Comparison of ENCODE assay signal across 7 mouse cellular contexts in genomic region chr10:122985252-122985514, GRCm38 (mm10).
A peak's percentile ranks its signal among the peaks of the same experiment; 100 is the strongest.
DNase-seq lines count a peak whose midpoint lies in the region; ATAC-seq lines count a peak whose summit lies in the region.

No protein-coding gene starts in this region.

- H3K4me3 ChIP-seq in brown adipose tissue, adult 24 weeks (ENCODE audit: insufficient read depth, low read depth, low read length) = peak overlapping the region; percentile 90
- peak overlapping the region; percentile 96 for H3K4me3 ChIP-seq in limb, embryonic 13.5 days
- peak overlapping the region; percentile 94 for H3K4me3 ChIP-seq in midbrain, embryonic 12.5 days

- under 1% methylated on average over 37 of the region's 37 CpGs for WGBS in limb, embryonic 13.5 days
- under 1% methylated on average over 36 of the region's 37 CpGs for whole genome bisulfite sequencing in midbrain, embryonic 12.5 days

- peaks cover under 1% of the 10 kb centered on the region; the same call in 1 of the 2 replicates for H3K9me3 ChIP-seq in limb, embryonic 13.5 days
- no peaks in the 10 kb centered on the region for H3K9me3 ChIP-seq in midbrain, embryonic 12.5 days

- no peaks in the 10 kb centered on the region for H3K27me3 ChIP-seq in limb, embryonic 13.5 days
- no peaks in the 10 kb centered on the region for H3K27me3 ChIP-seq in midbrain, embryonic 12.5 days

- DNase-seq in urinary bladder, postnatal 14 days (ENCODE audit: low spot score) = peak; percentile 43
- no peak for DNase-seq in urinary bladder, postnatal 10 days (ENCODE audit: low spot score)
- DNase-seq in cerebellum, adult 11 months = no peak

- H3K27ac ChIP-seq in brown adipose tissue, adult 24 weeks (replicated peaks; ENCODE audit: low read depth, low read length) = peak overlapping the region; percentile 93
- peak overlapping the region; percentile 100 for H3K27ac ChIP-seq in limb, embryonic 13.5 days
- peak overlapping the region; percentile 99 for H3K27ac ChIP-seq in midbrain, embryonic 12.5 days (replicated peaks)

- peak overlapping the region; percentile 100 for H3K9ac ChIP-seq in limb, embryonic 13.5 days
- peak overlapping the region; percentile 98 for H3K9ac ChIP-seq in midbrain, embryonic 12.5 days (replicated peaks)

- ATAC-seq in granulocyte monocyte progenitor cell, adult 5-6 weeks (replicated peaks; ENCODE audit: poor library complexity, severe bottlenecking) = peak; percentile 5; the same call in 1 of the 2 replicates
- no peak for ATAC-seq in limb, embryonic 13.5 days (ENCODE audit: low FRiP score, low read depth)
- ATAC-seq in midbrain, embryonic 12.5 days (ENCODE audit: low FRiP score, low read depth) = 0 out of 2 replicates have a peak, but pooled peaks have one; percentile 1

- peaks cover 23% of the 10 kb centered on the region for H3K36me3 ChIP-seq in limb, embryonic 13.5 days
- H3K36me3 ChIP-seq in midbrain, embryonic 12.5 days = peaks cover 17% of the 10 kb centered on the region

- H3K4me2 ChIP-seq in limb, embryonic 13.5 days (replicated peaks) = peak overlapping the region; percentile 63
- peak overlapping the region; percentile 64 for H3K4me2 ChIP-seq in midbrain, embryonic 12.5 days (replicated peaks)

- peaks cover 4% of the 10 kb centered on the region; the same call in 1 of the 2 replicates for H3K4me1 ChIP-seq in brown adipose tissue, adult 24 weeks (ENCODE audit: control insufficient read depth, insufficient read depth, insufficient read length, low read length)
- H3K4me1 ChIP-seq in limb, embryonic 13.5 days = peaks cover 28% of the 10 kb centered on the region
- peaks cover 26% of the 10 kb centered on the region for H3K4me1 ChIP-seq in midbrain, embryonic 12.5 days
